Mouse (Mus musculus) G1E (cell line): Measurements from ENCODE around the gene Jag1.

Source experiments
- CTCF ChIP-seq: IDR thresholded peaks from 2 replicates; pipeline ENCODE4 v1.5.1; 2012; ENCODE audit warnings: low read depth, low read length, inconsistent platforms, mixed read lengths
- GATA1 ChIP-seq: IDR thresholded peaks from 2 replicates; pipeline ENCODE4 v1.6.1; 2012; ENCODE audit warnings: borderline replicate concordance, low read length, inconsistent platforms, mixed read lengths
- GATA2 ChIP-seq: IDR thresholded peaks from 2 replicates; pipeline ENCODE4 v1.6.1; 2012; ENCODE audit warnings: low read depth, low read length, inconsistent platforms, borderline replicate concordance

DNA sequence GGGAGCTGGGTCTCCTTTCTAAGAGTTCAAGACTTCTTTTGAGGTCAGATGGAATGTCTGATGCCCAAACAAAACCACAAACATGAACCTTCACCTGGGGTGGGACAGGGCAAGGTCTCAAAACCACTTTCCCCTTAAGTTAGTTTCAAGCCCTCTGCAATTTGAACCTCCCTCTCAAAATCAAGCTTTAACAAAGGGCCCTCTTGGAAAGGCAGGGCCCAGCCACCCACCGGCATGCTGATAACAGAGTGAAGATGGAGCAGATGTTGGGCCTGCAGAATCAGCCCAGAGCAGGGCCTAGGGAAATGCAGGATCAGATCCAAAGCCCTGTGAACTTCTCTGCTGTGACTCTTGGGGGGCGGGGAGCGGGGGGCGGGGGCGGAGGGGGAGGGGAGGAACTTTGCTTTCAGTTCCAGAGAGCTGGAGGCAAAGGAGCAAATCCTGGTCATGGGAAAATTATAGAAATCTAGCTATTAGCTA, 19.4 kb downstream of the Jag1 start:
- no peak for TF ChIP-seq CTCF
- no peak for TF ChIP-seq GATA1
- no peak for TF ChIP-seq GATA2
